13 mouse cellular contexts compared by ENCODE assay signal in the genomic region with DNA sequence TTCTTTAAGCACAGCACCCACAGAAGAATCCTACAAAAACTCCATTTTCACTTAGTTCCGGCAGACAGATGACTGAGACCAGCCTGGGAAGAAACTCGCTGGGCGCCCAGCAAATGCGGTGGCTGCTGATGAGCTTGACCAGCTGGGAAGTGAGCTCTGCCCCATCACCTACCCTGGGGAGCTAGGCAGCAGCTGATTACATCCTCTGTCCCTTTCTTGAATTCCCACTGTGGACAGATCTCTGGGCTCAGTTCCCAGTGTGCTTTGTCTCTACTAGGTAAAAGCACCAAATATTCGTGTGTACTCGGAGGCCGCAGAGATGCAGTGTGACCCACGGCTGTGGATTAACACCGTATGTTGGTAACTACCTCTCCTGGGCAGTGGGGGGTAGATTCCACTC. TPM values are rescaled to one million over a fixed set of nuclear protein-coding genes. Genes with fewer than 3 reads are reported as not detected.
A peak's percentile ranks its signal among the peaks of the same experiment; 100 is the strongest.
DNase-seq lines count a peak whose midpoint lies in the region; ATAC-seq and TF ChIP-seq lines count a peak whose summit lies in the region.
"Had no signal": no experiment of that assay in that cellular context is flagged by ENCODE, and none has a peak within 500 bp of the region (broad histone marks: within the 10 kb centered on the region; RNA-seq: fewer than 3 reads in every experiment).

No protein-coding gene starts in this region.

- intact Hi-C loops in gastrocnemius, adult 2 months (cut with DNase I): no loop called here

- DNase-seq in gastrocnemius, adult 2 months: peak; percentile 25
- no peak for DNase-seq in gastrocnemius, postnatal 25 days
- DNase-seq in kidney, postnatal 10 days: peak; percentile 22
- no peak for DNase-seq in kidney, adult 18-20 months
- peak; percentile 20 for DNase-seq in thymus, postnatal 4 days
- DNase-seq in thymus, adult 18-20 months: no peak
- DNase-seq in cerebellum, adult 8-10 months: no peak
- DNase-seq: adrenal gland, adult 8-10 months; cerebellum, adult 2 months; kidney, postnatal 36 days had no signal

- ATAC-seq in megakaryocyte, adult 5-6 weeks (ENCODE audit: poor library complexity, severe bottlenecking): no peak

- H3K4me3 ChIP-seq in gastrocnemius, adult 2 months: no peak overlapping the region
- H3K4me3 ChIP-seq: embryonic facial prominence, embryonic 15.5 days had no signal

- TF ChIP-seq CTCF in gastrocnemius, adult 2 months (IDR thresholded peaks at IDR 0.05): no peak

- 0 out of 2 replicates have a peak overlapping the region, but pooled peaks have one; percentile 13 for H3K27ac ChIP-seq in gastrocnemius, adult 2 months
- H3K27ac ChIP-seq: embryonic facial prominence, embryonic 15.5 days; macrophage had no signal

RNA-seq across cellular contexts. Expression of a gene that starts 25.9 kb away (rescaled TPM):
- 100 to 1,000 TPM; 119 to 145 TPM for total RNA-seq in gastrocnemius, adult 2 months (2021)
- total RNA-seq in gastrocnemius, postnatal 25 days (2021): 100 to 1,000 TPM in 1 of 2 experiments, 10 to 100 TPM in 1; 65.4 to 107 TPM
- 0.07 TPM in 1 of 2 replicates, not detected in the other for total RNA-seq in megakaryocyte, adult 5-6 weeks (2015)
- 0.20 TPM in 1 of 2 replicates, not detected in the other for total RNA-seq in megakaryocyte, adult 5-6 weeks (2017)

RNA-seq across cellular contexts. Expression of a gene that starts 55.6 kb away (rescaled TPM):
- 1 to 10 TPM; 1.1 to 2.2 TPM for total RNA-seq in gastrocnemius, adult 2 months (2021)
- 1 to 10 TPM in 1 of 2 experiments, under 1 TPM in 1; 0.83 to 1.0 TPM for total RNA-seq in gastrocnemius, postnatal 25 days (2021)
- not detected in 2 replicates for total RNA-seq in megakaryocyte, adult 5-6 weeks (2015)
- total RNA-seq in megakaryocyte, adult 5-6 weeks (2017): 0.33 TPM in 1 of 2 replicates, not detected in the other

Comparison
In these comparisons a context has a peak if more than half of its experiments do, and no peak if none do; other contexts are left out.
1. DNase-seq: peak in gastrocnemius, adult 2 months (single experiment), kidney, postnatal 10 days (single experiment) and thymus, postnatal 4 days (single experiment); none in gastrocnemius, postnatal 25 days (single experiment), kidney, adult 18-20 months (single experiment), thymus, adult 18-20 months (0 of 2) and cerebellum, adult 8-10 months (single experiment).
2. RNA of a gene that starts 25.9 kb away (total RNA-seq): 119 to 145 TPM in gastrocnemius, adult 2 months and 65.4 to 107 TPM in gastrocnemius, postnatal 25 days; 0.07 to 0.20 TPM in megakaryocyte, adult 5-6 weeks; every median in the first group is over 10 times any median in the second.